Mouse (Mus musculus) embryo, embryonic 10 days (tissue): ENCODE measurements around the gene Helb.
"Not testable (repeated sequence)": the region's sequence is repeated elsewhere in the genome, so short reads cannot be mapped to it uniquely, and the experiment has no call there.

Experiments
- DNase-seq: peaks from one replicate; pipeline ENCODE4 v3.0.0-alpha.2; 2015; ENCODE audit warnings: low spot score

Helb gene

DNA sequence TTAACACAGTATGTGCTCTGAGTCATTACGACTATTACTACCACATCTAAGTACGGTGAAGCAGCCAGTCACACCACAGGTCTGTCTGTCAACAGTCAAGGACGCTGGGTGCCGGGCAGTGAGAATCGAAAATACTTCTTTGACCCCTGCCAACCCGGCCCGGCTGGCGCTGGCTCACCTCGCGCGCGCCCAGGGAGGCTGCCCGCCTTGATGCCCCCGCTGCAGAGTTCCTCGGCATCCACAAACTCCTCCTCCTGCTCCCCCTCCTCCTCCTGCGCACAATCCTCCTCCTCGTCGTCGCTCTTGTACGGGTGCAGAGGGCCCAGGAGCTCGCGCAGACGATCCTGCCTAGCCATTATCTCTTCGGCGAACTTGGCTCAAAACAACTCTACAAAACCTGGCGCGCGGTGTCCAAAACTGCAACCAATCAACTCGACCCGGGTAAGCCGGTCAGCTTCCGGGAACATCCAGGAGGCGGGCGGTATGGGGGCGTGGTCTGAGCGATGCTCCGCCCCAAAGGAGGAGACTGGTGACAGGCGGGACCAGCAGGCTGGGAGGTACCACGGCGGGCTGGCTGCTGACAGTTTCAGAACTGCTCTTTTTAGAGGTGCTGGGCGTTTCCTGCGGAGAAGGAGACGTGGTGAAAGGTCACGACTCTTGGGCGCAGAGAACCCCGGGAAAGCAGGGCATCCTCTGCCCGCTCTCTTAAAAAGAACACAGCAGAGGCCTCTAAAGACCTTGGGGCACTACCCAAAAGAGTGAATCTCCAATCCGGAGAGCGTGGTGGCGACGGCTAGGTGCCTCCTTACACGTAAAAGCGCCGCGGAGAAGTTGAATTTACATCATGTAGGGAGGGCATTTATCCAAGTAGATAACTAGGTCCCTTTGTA lies at the start of gene Helb:
Gene Helb (minus strand): TSS at position 481 of the 890 bp plus-strand sequence.
- peak; percentile 97 for DNase-seq

DNA sequence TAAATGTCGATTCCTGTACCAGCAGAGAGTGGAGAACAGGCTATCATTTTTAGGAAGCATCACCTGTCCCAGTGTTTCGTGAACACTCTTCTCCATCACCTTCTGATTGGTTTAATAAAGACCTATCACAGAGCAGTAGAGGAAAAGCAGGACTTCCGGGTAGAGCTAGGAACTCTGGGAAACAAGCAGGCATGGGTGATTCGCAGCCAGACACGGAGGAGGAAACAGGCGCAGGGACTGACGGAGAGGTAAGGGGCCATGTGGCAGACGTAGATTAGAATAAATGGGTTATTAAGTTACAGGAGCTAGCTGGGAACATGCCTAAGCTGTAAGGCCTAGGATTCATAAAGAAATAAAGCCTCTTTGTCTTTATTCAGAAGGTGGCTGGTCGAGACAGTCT lies 47.7 kb upstream of the Helb start:
- no peak for DNase-seq

DNA sequence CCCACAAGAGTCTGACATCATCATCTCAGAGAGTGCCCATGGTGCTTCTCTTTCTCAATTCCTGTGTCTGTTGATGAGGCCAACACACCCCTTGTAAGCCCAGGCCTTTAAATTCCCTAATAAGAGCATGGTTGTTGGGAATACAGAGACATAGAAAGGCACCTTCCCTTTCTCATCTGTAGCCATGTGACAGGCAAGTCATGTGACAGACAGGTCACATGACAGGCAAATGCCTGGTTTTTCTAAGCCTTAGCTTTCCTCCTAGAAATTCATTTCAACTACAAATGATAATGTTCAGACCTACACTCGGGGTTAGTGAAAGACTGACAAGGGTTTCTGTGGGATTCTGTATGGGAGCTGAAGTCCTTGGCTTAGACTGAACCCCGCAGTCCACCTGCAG lies 41.1 kb upstream of the Helb start:
- DNase-seq = no peak

DNA sequence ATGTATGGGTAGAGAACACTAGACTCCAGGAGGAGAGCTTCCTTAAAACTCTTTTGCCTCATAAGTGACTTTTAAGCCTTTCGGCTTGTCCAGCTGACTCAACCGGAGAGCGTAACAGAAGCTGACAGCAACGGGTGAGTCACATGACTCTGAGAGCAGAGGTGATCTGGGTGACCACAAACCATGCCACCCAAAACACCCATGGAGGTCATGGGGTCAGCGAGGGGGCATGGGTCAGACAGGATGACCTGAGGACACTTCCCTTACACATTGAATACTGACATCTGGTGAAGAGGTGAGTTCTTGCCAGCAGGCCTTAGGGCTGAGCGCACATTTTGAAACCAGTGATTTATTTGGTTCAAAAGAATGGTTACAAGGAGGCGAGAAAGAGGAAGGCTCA lies 38.9 kb upstream of the Helb start:
- DNase-seq = no peak

DNA sequence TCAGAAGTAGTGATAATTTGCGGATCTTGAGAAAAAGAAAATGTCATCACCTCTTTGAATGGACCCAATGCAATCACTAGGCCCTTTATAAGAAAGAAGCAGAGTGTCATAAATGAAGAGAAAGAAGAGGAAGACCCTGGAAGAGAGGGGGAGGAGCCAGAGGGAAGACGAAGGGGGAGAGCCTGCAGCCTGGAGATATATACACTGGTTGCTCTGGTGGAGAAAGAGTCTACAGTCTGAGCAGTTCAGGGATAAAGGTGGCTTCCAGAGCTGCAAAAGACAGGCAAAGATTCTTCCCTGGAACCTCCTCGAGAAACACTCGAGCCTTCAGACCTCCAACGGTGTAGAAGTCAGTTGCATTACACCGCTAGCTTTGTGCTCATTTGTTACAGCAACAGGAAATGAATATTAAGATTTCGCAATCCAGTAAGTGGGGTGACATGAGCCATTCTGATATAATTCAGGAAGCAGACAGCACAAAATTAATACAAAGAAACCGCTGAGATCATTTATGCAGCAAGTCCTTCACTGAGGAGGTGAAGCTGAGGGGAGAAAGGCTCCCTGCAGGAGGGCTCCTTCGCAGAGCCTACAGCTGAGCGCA lies 28.2 kb upstream of the Helb start:
- DNase-seq = no peak

DNA sequence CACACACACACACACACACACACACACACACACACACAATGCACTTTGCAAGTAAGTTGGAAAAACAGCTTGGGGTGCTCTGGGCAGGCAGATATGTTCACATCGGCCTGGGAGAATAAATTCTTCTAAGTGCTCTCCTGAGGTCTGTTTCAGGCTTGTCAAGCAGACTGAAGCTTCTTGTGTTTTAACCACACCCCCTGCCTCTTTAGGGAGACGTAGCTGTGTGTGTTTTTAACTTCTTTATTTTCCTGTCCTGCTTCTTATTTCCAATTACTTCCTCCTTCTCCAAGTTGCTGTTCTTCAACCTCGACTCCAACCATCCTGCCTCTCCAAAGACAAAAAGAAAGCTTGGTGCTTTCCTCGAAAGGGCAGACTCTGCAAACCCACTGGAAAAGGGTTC lies 27.4 kb upstream of the Helb start:
- no peak for DNase-seq

DNA sequence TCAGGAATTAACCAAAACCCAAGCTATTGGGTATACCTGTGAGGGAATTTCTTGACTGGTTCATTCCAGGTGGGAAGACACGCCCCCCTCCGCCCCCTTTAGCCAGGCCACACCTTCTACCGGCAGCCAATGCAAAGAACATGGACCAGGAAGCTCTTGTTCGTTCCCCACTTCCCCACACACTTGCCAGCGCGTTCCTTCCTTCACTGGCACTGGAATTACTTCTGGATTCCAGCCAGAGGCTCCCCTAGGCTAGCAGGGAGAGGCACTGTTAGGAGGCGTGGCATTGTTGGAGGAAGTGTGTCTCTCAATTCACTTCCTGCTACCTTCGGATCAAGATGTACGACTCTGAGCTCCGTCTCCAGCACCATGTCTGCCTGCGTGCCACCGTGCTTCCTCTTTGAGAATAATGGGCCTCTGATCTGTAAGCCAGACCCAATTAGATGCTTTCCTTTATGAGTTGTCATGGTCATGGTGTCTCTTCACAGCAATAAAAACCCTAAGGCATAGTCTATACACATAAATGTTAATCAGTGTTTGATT lies 23.3 kb upstream of the Helb start:
- no peak for DNase-seq

DNA sequence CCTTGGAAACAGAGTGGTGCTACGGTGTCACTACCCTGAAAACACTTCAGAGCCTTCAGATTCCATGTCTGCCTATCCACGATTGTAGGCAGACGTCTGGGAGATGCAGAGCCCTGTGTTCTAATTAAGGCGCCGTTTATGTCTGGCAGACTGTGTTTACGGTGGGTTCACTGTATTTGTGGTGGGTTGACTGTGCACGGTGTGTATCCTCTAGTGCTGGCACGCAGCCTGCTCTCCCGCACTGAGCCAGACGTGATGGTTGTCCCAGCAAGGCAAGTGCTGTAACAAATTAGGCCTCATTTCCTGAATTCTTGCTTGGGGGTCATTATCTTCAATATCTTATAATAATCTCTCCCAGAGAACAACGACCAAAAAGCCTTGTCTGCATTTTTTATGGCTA lies 20.9 kb upstream of the Helb start:
- DNase-seq = no peak

DNA sequence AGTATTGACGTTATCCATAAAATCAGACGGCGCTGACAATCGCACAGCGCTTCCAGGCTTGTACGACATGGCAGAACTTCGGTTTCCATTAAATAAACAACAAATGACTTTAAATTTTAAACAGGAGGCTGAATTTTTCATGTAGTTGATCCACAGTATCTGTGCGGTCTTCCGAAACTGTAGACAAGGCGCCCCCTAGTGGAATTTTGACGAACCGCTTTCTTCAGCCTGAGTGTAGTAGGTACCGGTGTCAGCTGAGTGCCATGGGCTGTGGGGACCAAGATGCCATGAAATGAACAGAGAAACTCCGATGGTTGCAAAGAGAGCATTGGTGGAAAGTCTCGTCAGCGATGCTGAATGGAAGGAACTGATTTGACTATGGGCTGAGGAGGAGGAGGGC lies 17.8 kb upstream of the Helb start:
- DNase-seq = no peak

DNA sequence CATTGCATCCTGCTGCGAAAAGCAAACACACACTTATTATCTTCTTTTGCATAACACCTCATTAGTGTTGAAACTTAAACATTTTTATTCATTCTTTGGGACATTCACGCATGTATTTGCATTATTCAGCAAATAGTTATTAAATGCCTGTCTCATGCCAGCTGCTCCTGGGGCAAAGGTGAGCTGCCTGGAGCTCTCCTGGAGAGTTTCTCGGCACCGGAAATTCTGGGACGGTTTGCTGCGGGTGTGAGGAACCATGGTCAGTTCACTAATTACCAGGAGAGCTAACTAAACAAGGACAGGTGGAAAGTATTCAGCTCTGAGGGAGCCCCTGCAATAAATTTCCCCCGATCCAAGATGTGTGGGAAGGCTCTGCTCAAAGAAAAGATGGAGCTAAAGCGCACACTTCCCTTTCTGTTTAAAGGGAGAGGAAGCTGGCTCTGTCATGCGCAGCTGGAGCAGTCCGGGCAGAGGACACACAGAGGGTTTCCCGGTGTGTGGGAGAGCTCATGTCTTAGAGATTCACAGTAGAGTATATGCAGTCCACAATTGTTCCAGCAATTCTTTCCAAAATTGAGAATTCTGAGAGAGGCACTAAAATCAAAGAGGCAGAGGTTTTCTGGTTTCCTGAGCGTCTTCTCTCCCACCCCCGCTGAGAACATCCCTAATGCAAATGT lies 16.0 kb upstream of the Helb start:
- DNase-seq = no peak

DNA sequence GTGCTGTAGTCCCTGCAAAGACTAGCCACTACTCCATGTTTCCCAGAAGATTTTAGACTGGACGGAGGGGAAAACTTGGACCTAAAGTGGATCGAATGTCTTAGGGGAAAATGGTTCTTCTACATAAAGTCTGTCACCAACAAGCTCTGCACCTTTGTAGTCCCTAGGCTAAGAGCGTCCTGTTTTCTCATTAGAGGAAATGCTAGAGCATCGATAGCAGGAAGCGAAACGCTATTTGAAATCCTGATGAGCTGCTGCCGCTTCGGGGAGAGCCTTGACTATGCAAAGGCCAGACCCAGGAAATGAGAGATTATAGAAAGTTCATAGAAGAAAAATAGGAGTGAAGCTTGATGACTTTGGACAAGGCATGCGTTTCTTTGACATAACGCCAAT lies 12.7 kb upstream of the Helb start:
- DNase-seq = no peak

DNA sequence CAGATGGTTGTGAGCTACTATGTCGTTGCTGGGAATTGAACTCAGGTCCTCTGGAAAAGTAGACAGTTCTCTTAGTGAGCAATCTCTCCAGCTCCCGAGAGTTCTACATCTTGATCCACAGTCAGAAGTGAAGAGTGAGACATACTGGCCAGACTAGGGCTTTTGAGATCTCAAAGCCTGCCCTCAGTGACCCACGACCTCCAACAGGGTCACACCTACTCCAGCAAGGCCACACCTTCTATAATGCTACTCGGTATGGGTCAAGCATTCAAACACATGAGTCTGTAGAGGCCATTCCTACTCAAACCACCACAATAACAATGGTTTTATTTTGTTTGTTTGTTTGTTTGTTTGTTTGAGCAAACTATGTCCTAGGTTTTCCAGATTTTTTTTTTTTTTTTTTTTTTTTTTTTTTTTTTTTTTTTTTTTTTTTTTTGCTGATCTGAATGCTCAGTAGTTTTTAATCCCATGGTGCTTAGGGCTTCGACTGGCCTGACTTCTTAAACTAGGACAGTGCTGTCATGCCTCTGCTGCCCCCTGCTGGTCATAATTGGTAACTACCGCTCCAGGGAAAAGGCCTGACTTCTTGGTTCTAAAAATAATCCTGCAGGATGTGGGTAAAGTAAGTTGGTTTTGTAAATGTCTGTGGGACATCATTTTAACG lies 12.1 kb upstream of the Helb start:
- DNase-seq = peak; percentile 89

DNA sequence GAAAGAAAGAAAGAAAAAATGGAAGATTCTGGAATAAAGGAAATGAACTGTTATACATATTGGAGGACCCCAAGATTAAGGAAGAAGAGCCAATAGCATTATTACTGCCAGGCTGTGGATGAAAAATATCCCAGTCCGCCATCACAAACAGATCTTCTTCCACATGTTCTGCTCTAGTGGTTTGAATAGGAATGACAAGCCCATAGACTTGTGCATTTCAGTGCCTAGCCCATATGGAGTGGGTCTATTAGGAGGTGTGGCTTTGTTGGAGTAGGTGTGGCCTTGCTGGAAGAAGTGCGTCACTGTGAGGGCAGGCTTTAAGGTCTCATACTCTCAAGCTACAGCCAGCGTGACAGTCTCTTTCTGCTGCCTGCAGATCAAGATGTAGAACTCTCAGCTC lies 10.9 kb upstream of the Helb start:
- no peak for DNase-seq

DNA sequence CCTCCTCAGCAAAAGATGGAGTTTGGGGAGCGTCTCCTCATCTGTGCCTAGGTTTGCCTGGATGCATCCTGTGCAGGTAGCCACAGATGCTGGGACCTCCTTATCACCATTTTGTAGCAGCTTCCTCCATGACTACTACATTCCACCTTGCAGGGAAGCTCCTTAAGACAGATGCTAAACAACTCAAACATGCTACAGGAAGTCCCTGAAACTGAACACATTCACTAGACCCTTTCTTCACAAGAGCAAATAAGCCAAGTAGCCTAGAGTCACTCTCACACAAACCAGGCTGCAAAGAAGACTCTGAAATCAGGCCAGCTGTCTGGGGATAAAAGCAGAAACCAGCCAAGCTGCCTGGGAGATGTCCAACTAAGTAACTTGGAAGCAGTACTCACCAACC lies 2.5 kb upstream of the Helb start:
- no peak for DNase-seq

DNA sequence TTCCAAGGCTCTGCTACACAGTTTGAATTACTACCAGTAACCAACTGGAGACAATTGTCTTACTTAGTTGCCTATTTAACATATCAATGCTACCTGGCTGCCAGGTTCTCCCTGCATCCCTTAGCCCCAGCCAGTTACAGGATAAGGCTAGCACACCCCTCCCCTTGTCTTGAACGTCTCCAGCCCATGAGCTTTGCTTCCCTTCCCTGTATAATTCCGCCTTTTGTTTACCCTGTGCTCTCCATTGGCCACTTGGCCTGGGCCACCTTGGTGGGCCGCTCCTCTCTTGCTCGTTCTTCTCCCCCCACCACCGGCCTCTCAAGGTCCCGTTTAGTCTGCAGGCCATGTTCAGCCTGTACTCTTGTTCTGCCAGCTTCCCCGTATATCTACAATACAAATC lies 1.7 kb upstream of the Helb start:
- DNase-seq = no peak

DNA sequence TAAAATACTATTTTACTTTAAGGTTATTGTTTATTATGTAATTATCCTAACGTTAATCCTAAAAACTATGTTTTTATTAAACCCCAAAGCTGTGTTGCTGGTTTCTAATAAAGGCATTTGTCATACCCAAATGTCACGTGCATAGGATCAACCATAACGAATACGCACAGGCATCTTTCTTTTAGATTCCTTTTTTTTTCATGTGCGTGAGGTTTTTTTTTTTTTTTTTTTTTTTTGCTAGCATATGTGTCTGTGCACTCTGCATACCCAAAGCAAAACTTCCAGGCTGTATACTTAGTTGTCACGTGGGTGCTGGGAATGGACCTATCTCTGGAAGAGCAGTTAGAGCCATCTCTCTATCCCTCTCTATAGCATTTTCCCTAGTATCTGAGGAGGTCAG lies 1.2 kb upstream of the Helb start:
- no peak for DNase-seq

DNA sequence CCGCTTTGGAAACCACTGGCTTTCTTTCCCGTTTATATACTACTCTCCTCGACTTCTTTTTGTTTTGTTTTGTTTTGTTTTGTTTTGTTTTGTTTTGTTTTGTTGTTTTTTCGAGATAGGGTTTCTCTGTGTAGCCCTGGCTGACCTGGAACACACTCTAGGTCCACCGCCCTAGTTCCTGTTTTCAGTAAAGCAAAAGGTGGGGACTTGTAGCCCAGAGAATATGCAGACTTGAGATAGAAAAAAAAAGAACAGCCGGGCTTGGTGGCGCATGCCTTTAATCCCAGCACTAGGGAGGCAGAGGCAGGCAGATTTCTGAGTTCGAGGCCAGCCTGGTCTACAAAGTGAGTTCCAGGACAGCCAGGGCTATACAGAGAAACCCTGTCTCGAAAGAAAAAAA lies 695 bp upstream of the Helb start:
- not testable (repeated sequence) for DNase-seq

DNA sequence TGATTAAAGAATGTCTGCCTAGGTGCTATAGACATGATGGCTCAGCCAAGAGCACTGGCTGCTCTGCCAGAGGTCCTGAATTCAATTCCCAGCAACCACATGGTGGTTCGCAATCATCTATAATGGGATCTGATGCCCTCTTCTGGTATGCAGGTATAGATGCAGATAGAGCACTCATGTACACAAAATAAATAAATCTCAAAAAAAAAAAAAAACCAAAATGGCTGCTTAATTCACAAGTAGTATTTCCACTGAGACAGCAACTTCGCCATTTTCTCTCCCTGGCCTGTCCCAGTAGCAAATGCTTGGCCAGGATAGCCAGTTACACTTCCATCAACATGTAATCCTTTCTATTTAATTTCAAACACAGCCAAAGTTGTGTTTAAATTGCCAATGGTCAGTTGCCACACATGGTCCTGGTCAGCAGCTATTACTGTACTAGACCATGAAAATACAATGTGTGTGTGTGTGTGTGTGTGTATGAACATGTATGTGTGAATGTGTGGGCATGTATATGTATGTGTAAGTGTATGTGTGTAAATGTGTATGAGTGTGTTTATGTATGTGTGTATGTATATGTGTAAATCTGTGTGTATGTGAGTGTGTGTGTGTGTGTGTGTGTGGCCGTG lies 982 bp downstream of the Helb start:
- no peak for DNase-seq

DNA sequence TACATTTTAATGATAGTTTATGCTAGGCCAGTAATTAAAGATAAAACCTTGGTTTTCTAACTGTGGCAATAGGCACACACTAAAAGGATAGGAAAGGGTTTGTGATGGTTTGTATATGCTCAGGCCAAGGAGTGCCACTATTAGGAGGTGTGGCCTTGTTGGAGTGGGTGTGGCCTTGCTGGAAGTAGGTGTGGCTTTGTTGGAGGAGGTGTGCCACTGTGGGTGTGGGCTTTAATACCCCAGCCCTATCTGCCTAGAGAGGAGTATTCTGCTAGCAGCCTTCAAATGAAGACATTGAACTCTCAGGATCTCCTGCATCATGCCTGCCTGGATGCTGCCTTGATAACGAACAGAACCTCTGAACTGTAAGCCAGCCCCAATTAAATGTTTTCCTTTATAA lies 12.0 kb downstream of the Helb start:
- DNase-seq = no peak

DNA sequence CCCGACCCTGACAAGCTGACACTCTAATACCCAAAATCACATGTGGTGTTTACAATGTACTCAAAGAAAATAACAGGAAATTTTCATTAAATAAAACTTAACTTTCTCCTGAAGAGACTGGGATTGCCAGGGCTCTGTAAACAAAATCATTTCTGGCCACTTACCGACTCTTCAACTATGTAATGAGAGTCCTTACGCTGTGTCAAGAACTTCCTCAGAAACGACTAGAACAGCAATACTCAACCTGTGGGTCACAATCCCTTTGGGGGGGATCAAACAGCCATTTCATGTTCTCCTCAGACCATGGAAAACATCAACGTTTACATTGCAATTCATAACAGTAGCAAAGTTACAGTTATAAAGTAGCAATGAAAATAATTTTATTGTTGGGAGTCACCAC lies 15.2 kb downstream of the Helb start:
- no peak for DNase-seq

DNA sequence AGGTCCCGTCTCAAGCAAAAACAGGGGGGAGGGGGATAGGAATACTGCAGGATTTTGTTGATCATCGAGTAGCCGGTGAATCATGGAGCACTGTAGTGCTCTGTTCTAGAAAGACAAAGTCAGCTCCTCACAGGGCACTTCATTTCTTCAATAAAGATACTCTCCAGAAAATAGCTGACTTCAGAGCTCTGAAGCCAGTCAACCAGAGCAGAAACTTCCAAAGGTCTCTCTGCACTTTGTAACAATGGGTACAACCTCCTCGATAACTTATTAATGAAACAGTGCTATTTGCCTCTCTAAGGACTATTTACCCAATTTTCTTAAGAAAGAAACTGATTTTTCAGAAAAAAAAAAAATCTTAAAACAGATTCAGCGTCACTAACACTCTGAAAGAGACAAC lies 17.1 kb downstream of the Helb start:
- DNase-seq = no peak

DNA sequence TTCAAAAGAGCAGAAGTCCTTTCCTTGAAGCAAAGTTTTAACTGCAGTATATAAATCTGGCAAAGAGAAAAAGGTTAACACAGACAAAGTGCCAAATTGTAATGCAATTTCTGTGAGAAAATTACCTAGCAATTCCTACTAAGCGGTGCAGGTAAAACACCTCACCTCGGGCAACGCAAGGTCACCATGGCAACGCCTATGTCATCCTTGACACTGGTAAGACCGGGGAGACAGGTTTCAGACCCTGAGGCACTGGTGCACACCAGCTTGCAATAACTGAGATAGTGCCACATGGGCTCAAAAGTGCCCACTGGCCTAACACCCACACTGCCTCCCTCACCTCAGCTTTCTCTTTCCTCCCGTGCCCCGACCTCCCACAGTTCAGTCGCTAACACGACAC lies 17.7 kb downstream of the Helb start:
- peak; percentile 55 for DNase-seq
